Comparison of ENCODE assay signal across 22 mouse cellular contexts in the genomic region with DNA sequence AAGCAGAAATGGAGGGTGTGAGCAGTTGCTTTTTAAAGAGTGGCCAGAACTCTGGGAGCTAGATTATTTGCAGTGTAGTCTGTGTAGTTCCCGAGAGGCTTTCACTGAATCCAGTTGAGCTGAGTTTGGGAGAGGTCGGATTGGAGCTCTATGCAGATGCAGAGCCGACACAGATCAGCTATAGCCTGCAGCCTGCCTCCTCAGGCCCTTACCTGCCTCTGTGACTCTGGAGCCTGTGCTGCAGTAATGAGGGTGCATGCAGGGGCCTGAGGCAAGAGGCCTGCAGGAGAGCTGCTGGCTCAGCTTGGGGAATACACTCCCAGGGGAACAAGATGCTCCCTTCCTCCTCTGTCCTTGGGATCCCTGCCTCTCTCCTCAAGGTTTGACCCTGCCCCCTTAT.
DNase-seq lines count a peak whose midpoint lies in the region; ATAC-seq and TF ChIP-seq lines count a peak whose summit lies in the region.
"Had no signal": no experiment of that assay in that cellular context is flagged by ENCODE, and none has a peak within 500 bp of the region (broad histone marks: within the 10 kb centered on the region; RNA-seq: fewer than 3 reads in every experiment).

No protein-coding gene starts in this region.

- no peak overlapping the region for H3K9ac ChIP-seq in embryonic facial prominence, embryonic 12.5 days
- H3K9ac ChIP-seq in midbrain, embryonic 15.5 days = no peak overlapping the region
- no peak overlapping the region for H3K9ac ChIP-seq in midbrain, embryonic 13.5 days (replicated peaks)
- H3K9ac ChIP-seq in midbrain, postnatal 0 days (replicated peaks; ENCODE audit: low read length, poor library complexity, severe bottlenecking) = no peak overlapping the region
- no peak overlapping the region for H3K9ac ChIP-seq in midbrain, embryonic 14.5 days (replicated peaks; ENCODE audit: low read length)
- H3K9ac ChIP-seq: forebrain, embryonic 13.5 days; forebrain, embryonic 15.5 days; forebrain, postnatal 0 days had no signal

- H3K27me3 ChIP-seq in embryonic facial prominence, embryonic 12.5 days = no peaks in the 10 kb centered on the region
- H3K27me3 ChIP-seq in embryonic facial prominence, embryonic 10.5 days (replicated peaks; ENCODE audit: low read depth, poor library complexity, severe bottlenecking) = no peaks in the 10 kb centered on the region
- H3K27me3 ChIP-seq in midbrain, embryonic 15.5 days (replicated peaks) = no peaks in the 10 kb centered on the region
- H3K27me3 ChIP-seq in midbrain, embryonic 13.5 days = no peaks in the 10 kb centered on the region
- no peaks in the 10 kb centered on the region for H3K27me3 ChIP-seq in midbrain, postnatal 0 days (ENCODE audit: insufficient read depth, low read length)
- H3K27me3 ChIP-seq in midbrain, embryonic 14.5 days (ENCODE audit: control insufficient read depth, insufficient read depth, low read length) = no peaks in the 10 kb centered on the region

- no peaks in the 10 kb centered on the region for H3K9me3 ChIP-seq in embryonic facial prominence, embryonic 12.5 days
- no peaks in the 10 kb centered on the region for H3K9me3 ChIP-seq in embryonic facial prominence, embryonic 10.5 days
- no peaks in the 10 kb centered on the region for H3K9me3 ChIP-seq in midbrain, embryonic 15.5 days
- H3K9me3 ChIP-seq in midbrain, embryonic 13.5 days = no peaks in the 10 kb centered on the region
- H3K9me3 ChIP-seq in midbrain, postnatal 0 days (ENCODE audit: low read length) = no peaks in the 10 kb centered on the region
- H3K9me3 ChIP-seq in midbrain, embryonic 14.5 days (ENCODE audit: control insufficient read depth, low read length) = no peaks in the 10 kb centered on the region
- H3K9me3 ChIP-seq: forebrain, embryonic 13.5 days; forebrain, embryonic 15.5 days; G1E had no signal

- no peak for TF ChIP-seq CTCF in midbrain, postnatal 0 days (IDR thresholded peaks at IDR 0.05)

- no peak for DNase-seq in embryonic facial prominence, embryonic 10.5 days (ENCODE audit: low spot score)
- DNase-seq in midbrain, postnatal 0 days (ENCODE audit: low spot score) = no peak
- no peak for DNase-seq in midbrain, embryonic 14.5 days
- DNase-seq: adrenal gland, adult 8-10 months; adrenal gland, postnatal 14 days; adrenal gland, postnatal 36 days; B cell, adult 2 months; cerebellum, adult 11-12 months; cerebellum, adult 2 months; cerebellum, adult 9-10 months; cerebellum, postnatal 10 days; cerebellum, postnatal 25 days; forebrain, postnatal 0 days had no signal

- no peak overlapping the region for H3K27ac ChIP-seq in embryonic facial prominence, embryonic 12.5 days
- H3K27ac ChIP-seq in embryonic facial prominence, embryonic 10.5 days (replicated peaks) = no peak overlapping the region
- no peak overlapping the region for H3K27ac ChIP-seq in midbrain, embryonic 15.5 days
- H3K27ac ChIP-seq in midbrain, embryonic 13.5 days = no peak overlapping the region
- no peak overlapping the region for H3K27ac ChIP-seq in midbrain, postnatal 0 days (ENCODE audit: low read depth, low read length)
- H3K27ac ChIP-seq in midbrain, embryonic 14.5 days (replicated peaks; ENCODE audit: low read depth, low read length) = no peak overlapping the region
- H3K27ac ChIP-seq: forebrain, embryonic 13.5 days; forebrain, embryonic 15.5 days had no signal

- H3K4me2 ChIP-seq in embryonic facial prominence, embryonic 12.5 days (replicated peaks) = no peak overlapping the region
- H3K4me2 ChIP-seq in midbrain, embryonic 15.5 days = no peak overlapping the region
- H3K4me2 ChIP-seq in midbrain, embryonic 13.5 days (replicated peaks) = no peak overlapping the region
- no peak overlapping the region for H3K4me2 ChIP-seq in midbrain, postnatal 0 days (ENCODE audit: low read depth, low read length, poor library complexity, severe bottlenecking)
- no peak overlapping the region for H3K4me2 ChIP-seq in midbrain, embryonic 14.5 days (ENCODE audit: low read length)
- H3K4me2 ChIP-seq: forebrain, embryonic 13.5 days; forebrain, embryonic 15.5 days had no signal

- WGBS in embryonic facial prominence, embryonic 12.5 days = 37% methylated on average over 3 of the region's 3 CpGs
- WGBS in embryonic facial prominence, embryonic 10.5 days = 48% methylated on average over 3 of the region's 3 CpGs
- 63% methylated on average over 3 of the region's 3 CpGs for WGBS in midbrain, embryonic 15.5 days
- 56% methylated on average over 3 of the region's 3 CpGs for WGBS in midbrain, embryonic 13.5 days
- 50% methylated on average over 3 of the region's 3 CpGs for WGBS in midbrain, postnatal 0 days
- WGBS in midbrain, embryonic 14.5 days = 60% methylated on average over 3 of the region's 3 CpGs

- peaks cover 5% of the 10 kb centered on the region; the same call in 1 of the 2 replicates for H3K4me1 ChIP-seq in embryonic facial prominence, embryonic 12.5 days
- peaks cover 7% of the 10 kb centered on the region; the same call in 1 of the 2 replicates for H3K4me1 ChIP-seq in embryonic facial prominence, embryonic 10.5 days
- peaks cover 16% of the 10 kb centered on the region; the same call in 1 of the 2 replicates for H3K4me1 ChIP-seq in midbrain, embryonic 15.5 days
- H3K4me1 ChIP-seq in midbrain, embryonic 13.5 days (replicated peaks) = peaks cover 19% of the 10 kb centered on the region
- peaks cover 2% of the 10 kb centered on the region; the same call in 1 of the 2 replicates for H3K4me1 ChIP-seq in midbrain, postnatal 0 days (ENCODE audit: insufficient read depth, low read length)
- peaks cover 9% of the 10 kb centered on the region; the same call in 1 of the 2 replicates for H3K4me1 ChIP-seq in midbrain, embryonic 14.5 days (ENCODE audit: control insufficient read depth, insufficient read depth, low read length)

- H3K36me3 ChIP-seq in embryonic facial prominence, embryonic 12.5 days = no peaks in the 10 kb centered on the region
- no peaks in the 10 kb centered on the region for H3K36me3 ChIP-seq in embryonic facial prominence, embryonic 10.5 days (replicated peaks)
- no peaks in the 10 kb centered on the region for H3K36me3 ChIP-seq in midbrain, embryonic 15.5 days (replicated peaks)
- no peaks in the 10 kb centered on the region for H3K36me3 ChIP-seq in midbrain, embryonic 13.5 days
- H3K36me3 ChIP-seq in midbrain, postnatal 0 days (ENCODE audit: insufficient read depth, low read length) = no peaks in the 10 kb centered on the region
- H3K36me3 ChIP-seq in midbrain, embryonic 14.5 days (ENCODE audit: control insufficient read depth, insufficient read depth, low read length) = no peaks in the 10 kb centered on the region
- H3K36me3 ChIP-seq: forebrain, embryonic 15.5 days; G1E had no signal

- no peak overlapping the region for H3K4me3 ChIP-seq in embryonic facial prominence, embryonic 12.5 days
- no peak overlapping the region for H3K4me3 ChIP-seq in embryonic facial prominence, embryonic 10.5 days
- H3K4me3 ChIP-seq in midbrain, embryonic 15.5 days = no peak overlapping the region
- H3K4me3 ChIP-seq in midbrain, embryonic 13.5 days (replicated peaks) = no peak overlapping the region
- no peak overlapping the region for H3K4me3 ChIP-seq in midbrain, postnatal 0 days (ENCODE audit: low read depth, low read length)
- H3K4me3 ChIP-seq in midbrain, embryonic 14.5 days (replicated peaks; ENCODE audit: low read depth, low read length) = no peak overlapping the region
- H3K4me3 ChIP-seq: forebrain, embryonic 13.5 days; forebrain, embryonic 15.5 days had no signal

- ATAC-seq in embryonic facial prominence, embryonic 12.5 days (ENCODE audit: insufficient number of reproducible peaks, insufficient read depth, low FRiP score, low TSS enrichment) = 0 out of 2 replicates have a peak, but pooled peaks have one; percentile 20
- peak; percentile 57; the same call in 1 of the 2 replicates for ATAC-seq in midbrain, embryonic 15.5 days (replicated peaks)
- no peak for ATAC-seq in midbrain, embryonic 13.5 days
- peak; percentile 60; the same call in 1 of the 2 replicates for ATAC-seq in midbrain, postnatal 0 days (ENCODE audit: low FRiP score)
- no peak for ATAC-seq in midbrain, embryonic 14.5 days (ENCODE audit: low FRiP score, low TSS enrichment)
- ATAC-seq: activated CD4-positive, CD25-positive, alpha-beta regulatory T cell, adult 4 months; CD4-positive, CD25-positive, alpha-beta regulatory T cell, adult 4 months; forebrain, embryonic 13.5 days; forebrain, embryonic 15.5 days; forebrain, postnatal 0 days; Patski had no signal

Comparison
In these comparisons a context has a peak if more than half of its experiments do, and no peak if none do; other contexts are left out.
1. ATAC-seq: peak in embryonic facial prominence, embryonic 12.5 days (single experiment), midbrain, embryonic 15.5 days (single experiment) and midbrain, postnatal 0 days (single experiment); none in midbrain, embryonic 13.5 days (single experiment) and midbrain, embryonic 14.5 days (single experiment).